Mouse (Mus musculus): ENCODE measurements around the gene Bet1.

Bet1 gene

GRCm38 (mm10) chr6:4086663-4087454 lies at the start of gene Bet1:
Gene Bet1, minus strand, starts transcription at chr6:4086972.
- peak; percentile 95 for DNase-seq (ENCODE audit: low read depth, low spot score)

DNA sequence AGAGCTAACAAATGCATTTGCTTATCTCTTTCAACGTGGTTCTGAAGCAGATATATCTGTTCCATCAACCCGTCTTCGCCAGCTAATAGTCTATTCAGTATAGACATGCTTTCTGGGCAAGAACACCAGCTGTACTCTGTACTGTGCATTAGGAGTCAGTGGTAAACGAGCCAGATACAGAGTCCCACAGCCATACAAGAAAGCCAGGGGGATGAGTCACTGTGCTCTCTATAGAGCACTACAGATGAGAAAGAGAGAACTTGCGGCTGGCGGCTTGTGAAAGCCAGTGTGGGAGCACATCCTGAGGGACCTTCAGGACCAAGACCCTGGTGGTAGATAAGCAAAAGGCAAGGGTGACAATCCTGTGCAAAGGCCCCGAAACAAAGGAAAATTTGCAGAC lies 45.5 kb upstream of the Bet1 start:
- DNase-seq (ENCODE audit: low read depth, low spot score), result no peak

DNA sequence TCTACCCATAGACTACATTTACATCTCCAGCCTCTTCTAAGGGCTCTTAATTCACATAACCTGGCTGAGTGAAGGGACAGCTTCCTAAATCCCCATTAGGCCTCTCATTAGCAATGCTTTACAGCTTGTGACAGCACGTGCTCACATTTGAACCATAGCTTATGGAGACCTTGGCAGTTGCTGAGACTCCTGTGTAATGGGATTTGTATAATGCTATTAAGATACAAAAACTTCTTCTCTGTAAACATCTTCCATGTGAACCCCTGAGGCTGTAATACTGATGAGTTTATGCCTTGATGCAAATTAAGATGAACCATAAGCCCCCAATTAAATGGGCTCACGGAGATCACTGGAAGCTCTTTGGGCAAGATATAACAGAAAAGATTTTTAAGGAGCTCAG lies 44.4 kb upstream of the Bet1 start:
- DNase-seq (ENCODE audit: low read depth, low spot score), result no peak

DNA sequence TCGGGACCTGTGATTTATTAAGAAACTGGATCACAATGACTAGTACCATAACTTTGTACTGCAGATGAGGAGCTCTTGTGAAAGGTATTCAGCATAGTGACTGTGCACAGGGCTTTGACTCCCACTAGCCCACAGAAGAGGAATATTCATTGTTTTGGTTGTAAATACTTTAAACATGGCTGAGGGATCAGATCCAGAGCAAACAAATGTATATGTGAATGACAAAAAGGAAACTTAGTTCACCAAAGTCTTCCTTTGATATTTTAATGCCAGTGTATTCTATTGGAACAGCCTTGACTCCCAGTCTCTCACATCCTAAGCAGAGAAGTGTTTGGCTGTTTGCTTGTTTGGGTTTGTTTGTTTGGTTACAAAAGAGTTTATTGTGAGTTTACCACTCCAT lies 31.8 kb upstream of the Bet1 start:
- no peak for DNase-seq (ENCODE audit: low read depth, low spot score)

DNA sequence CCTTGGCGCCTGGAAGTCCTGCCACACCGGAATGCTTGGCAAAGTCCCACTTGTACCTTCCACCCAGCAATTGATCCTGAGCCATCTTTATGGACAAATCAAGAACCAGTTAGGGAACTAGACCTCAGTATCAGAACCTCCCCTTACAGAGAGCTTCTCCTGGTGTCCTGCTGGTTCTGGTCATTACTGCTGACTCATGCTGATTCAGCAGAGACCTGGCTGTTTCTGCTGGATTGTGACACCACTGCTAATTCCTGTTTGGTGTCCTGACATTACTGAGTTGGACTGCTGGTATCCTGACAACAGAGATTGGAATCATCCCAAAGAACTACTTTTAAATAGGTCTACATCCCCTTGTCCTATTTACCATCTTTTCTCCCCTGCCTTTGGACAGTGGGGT lies 3.7 kb upstream of the Bet1 start:
- DNase-seq (ENCODE audit: low read depth, low spot score), result no peak

GRCm38 (mm10) chr6:4072281-4072680 lies 14.5 kb downstream of the Bet1 start:
- DNase-seq (ENCODE audit: low read depth, low spot score), result no peak

- DNase-seq (ENCODE audit: low read depth, low spot score), result no peak
Measured at GRCm38 (mm10) chr6:4069714-4070113, 17.1 kb downstream of the Bet1 start.

DNA sequence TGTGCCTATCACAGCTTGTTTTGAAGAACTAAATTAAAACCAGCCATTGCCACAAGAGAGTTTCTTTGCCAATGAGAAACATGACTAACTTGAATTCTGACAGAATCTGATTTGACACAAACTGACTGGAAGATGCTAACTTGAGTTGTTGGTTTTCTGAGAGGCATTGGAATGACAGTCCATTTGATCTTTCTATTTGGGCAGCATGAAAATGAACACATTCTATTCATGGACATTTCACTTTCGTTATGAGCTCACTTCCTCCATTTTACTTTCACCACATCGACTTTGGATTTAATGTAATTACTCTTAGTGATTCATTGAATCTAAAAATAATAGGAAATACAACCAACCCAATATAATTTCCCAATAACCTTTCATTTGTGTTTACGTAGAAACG lies 32.4 kb downstream of the Bet1 start:
- no peak for DNase-seq (ENCODE audit: low read depth, low spot score)

DNA sequence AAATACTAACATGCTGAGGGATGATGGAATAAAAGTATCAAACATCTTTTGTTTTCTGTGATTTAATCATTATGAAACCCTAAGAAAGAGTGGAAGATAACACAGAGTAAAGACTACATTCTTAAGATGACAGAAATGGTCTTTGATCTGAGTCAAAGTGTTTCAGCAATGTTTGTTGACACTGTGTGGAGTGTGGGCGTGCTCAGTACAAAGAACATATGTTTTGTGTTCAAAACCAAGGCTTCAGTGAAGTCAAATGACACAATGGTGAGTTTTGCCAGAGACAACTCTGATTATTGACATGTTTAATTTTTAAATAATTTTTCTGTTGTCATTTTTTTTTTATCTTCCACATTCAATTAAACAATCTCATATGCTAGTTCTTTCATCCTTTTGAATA lies 33.9 kb downstream of the Bet1 start:
- DNase-seq (ENCODE audit: low read depth, low spot score), result no peak

DNA sequence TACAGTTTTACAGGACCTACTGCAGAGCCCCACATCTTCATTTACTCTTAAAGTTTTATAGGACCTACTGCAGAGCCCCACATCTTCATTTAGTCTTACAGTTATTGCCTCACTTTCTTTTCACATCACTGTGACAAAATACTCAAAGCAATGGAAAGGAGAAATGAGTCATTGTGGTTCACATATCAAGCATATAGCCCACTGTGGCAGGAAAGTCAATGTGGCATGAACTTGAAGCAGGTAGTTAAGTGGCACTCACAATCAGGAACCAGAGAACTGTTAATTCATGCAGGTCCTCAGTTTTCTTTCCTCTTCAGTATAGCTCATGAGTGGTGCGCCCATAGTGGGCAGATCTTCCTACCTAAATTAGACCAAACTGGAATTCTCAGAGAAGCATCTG lies 39.6 kb downstream of the Bet1 start:
- no peak for DNase-seq (ENCODE audit: low read depth, low spot score)

DNA sequence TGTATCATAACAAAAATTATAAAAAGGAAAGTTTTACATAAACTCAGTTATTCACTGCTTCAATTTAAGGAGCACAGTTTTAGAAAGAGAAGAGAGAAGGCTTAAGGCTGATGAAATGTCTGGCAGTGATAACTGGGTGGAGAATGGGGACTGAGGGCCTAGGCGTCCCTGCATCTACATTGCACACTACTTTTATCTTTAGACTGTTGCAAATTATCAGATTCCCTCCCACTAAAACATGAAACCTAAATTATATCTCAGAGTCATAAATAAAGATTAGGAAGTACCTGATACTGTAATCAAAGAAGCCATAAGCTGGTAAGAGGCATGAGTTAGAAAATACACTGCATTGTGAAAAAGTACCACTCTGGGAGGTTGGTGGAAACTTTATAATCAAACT lies 45.0 kb downstream of the Bet1 start:
- no peak for DNase-seq (ENCODE audit: low read depth, low spot score)

DNA sequence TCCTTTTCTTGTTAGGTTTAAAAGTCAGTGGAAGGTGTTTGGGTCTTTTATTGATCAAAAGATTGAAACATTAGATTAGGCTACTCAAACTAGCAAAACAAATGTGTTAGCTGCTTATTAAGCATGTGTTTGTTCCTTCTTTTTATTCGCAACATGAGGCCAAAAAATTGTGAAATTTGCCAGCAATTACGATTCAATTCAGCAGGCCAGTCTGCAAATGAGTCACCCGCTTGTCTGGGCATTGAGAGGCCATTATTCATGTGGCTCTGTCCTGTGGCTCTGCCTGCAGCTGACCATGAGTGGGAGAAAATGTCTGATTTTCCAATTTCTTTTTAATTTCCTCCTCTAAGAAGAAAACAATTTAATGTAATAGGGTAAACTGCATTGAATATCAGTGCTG lies 55.8 kb downstream of the Bet1 start:
- no peak for DNase-seq (ENCODE audit: low read depth, low spot score)

Data from CD4-positive, CD25-positive, alpha-beta regulatory T cell, adult 2 months (primary cell).